Mouse (Mus musculus): Measurements from ENCODE around the gene Echdc1. TPM values are rescaled to one million over a fixed set of nuclear protein-coding genes. Genes with fewer than 3 reads are reported as not detected.

The Echdc1 gene
- polyA plus RNA-seq (2014; fragmentation: Illumina TruSeq; extraction: RNeasy Lipid Tissue Mini Kit (QIAGEN cat#74804); ENCODE audit: low read depth, low replicate concordance) = 278 TPM

GRCm38 (mm10) chr10:29313064-29313638, at the start of gene Echdc1:
Gene Echdc1 (plus strand): TSS chr10:29313166.

GRCm38 (mm10) chr10:29362197-29362900, 49.4 kb downstream of the Echdc1 start, which contains the start of gene Rnf146:
Gene Rnf146 (minus strand): TSS chr10:29362442.

Other genes with a start within 250 kb of the Echdc1 start
- 19.5 TPM for gene Soga3, start 169.3 kb upstream of the Echdc1 start, polyA plus RNA-seq (2014; fragmentation: Illumina TruSeq; extraction: RNeasy Lipid Tissue Mini Kit (QIAGEN cat#74804); ENCODE audit: low read depth, low replicate concordance)
- 6.2 TPM for gene Gm49353, start 114.2 kb upstream of the Echdc1 start, polyA plus RNA-seq (2014; fragmentation: Illumina TruSeq; extraction: RNeasy Lipid Tissue Mini Kit (QIAGEN cat#74804); ENCODE audit: low read depth, low replicate concordance)
- gene 9330159F19Rik, start 101.6 kb upstream of the Echdc1 start, polyA plus RNA-seq (2014; fragmentation: Illumina TruSeq; extraction: RNeasy Lipid Tissue Mini Kit (QIAGEN cat#74804); ENCODE audit: low read depth, low replicate concordance) = 10.0 TPM
- 88.4 TPM for gene Rnf146, start 49.3 kb downstream of the Echdc1 start, polyA plus RNA-seq (2014; fragmentation: Illumina TruSeq; extraction: RNeasy Lipid Tissue Mini Kit (QIAGEN cat#74804); ENCODE audit: low read depth, low replicate concordance)
- 73.2 TPM for gene Rspo3, start 222.7 kb downstream of the Echdc1 start, polyA plus RNA-seq (2014; fragmentation: Illumina TruSeq; extraction: RNeasy Lipid Tissue Mini Kit (QIAGEN cat#74804); ENCODE audit: low read depth, low replicate concordance)